Mouse (Mus musculus) brain, embryonic 14.5 days (tissue): ENCODE measurements around the gene Trnau1ap.

Source experiments
- CTCF ChIP-seq: fragments of 200-500 bp; IDR thresholded peaks from 2 replicates; pipeline ENCODE4 v1.5.1; 2012; ENCODE audit warnings: inconsistent platforms, mild to moderate bottlenecking, moderate library complexity, borderline replicate concordance; ENCODE audit not compliant: insufficient read depth, insufficient read length; ENCODE audit errors: extremely low read depth
- POLR2A ChIP-seq: fragments of 200-500 bp; IDR thresholded peaks from 2 replicates; pipeline ENCODE4 v1.6.1; 2012; ENCODE audit warnings: mild to moderate bottlenecking, inconsistent platforms, borderline replicate concordance; ENCODE audit not compliant: poor library complexity, insufficient read depth, insufficient read length, severe bottlenecking; ENCODE audit errors: extremely low read depth

- TF ChIP-seq POLR2A (no peak), CTCF (no peak)
These were observed 29.5 kb downstream of the Trnau1ap start for GRCm38 (mm10) chr4:132299849-132300248.
